Mouse (Mus musculus): ENCODE measurements around the gene Olfr1449. TPM values are rescaled to one million over a fixed set of nuclear protein-coding genes. Genes with fewer than 3 reads are reported as not detected.
"Not testable (repeated sequence)": the region's sequence is repeated elsewhere in the genome, so short reads cannot be mapped to it uniquely, and the experiment has no call there.

Gene Olfr1449
- polyA plus RNA-seq (2021): not detected

DNA sequence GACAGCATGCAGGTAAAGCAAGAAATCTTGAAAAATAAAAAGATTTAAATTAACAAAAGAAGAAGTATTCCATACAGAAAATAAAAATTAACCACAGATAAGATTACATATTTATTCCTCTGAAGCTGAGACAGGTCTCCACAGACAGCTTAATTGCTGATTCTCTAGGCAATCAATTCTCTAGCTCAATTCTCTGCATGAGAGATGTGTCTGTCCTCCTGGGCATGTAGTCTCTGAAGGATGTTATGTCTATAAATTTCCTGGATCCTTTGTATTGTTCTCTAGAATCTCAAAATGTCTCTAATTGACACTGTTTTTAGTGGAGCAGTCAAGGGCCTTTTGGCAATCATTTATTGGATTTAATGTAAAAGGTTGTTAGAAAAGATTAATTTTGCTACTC lies at the start of gene Olfr1449:
TSS of gene Olfr1449 (plus strand) at position 301 of the 400 bp plus-strand sequence.
- ATAC-seq: no peak
- DNase-seq (ENCODE audit: low read depth, low spot score): no peak
- peaks cover 22% of the 10 kb centered on the region for H3K27me3 ChIP-seq
- POLR2A ChIA-PET: no interaction called here
- CTCF ChIA-PET: no interaction called here
- in situ Hi-C loops (cut with MboI; ENCODE audit: low pct_unique_long_range_greater_than_20kb): no loop called here
- TF ChIP-seq CTCF (IDR thresholded peaks at IDR 0.05): no peak

DNA sequence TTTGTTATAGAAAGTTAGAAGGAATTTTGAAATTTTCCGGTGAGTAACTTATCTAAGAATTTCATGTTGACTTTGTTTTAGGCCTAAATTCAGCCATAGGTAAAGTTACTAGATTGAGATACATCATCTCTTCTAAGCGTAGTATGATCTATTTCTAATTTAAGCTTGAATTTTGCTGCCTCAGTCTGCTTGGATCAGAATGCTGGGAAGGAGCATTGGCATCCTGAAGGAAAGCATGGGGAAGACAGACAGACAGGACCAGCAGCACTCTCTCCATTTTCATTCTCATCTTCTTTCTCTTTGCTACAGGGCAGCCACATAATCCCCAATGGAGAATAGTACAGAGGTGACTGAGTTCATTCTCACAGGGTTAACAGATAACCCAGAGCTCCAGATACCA lies 47.1 kb upstream of the Olfr1449 start, which contains the start of gene Olfr1445:
TSS of gene Olfr1445 (plus strand) at position 301 of the 400 bp plus-strand sequence.
- no peak for TF ChIP-seq CTCF (IDR thresholded peaks at IDR 0.05)
- peaks cover 32% of the 10 kb centered on the region for H3K27me3 ChIP-seq
- in situ Hi-C loops (cut with MboI; ENCODE audit: low pct_unique_long_range_greater_than_20kb): no loop called here
- ChIA-PET POLR2A (no interaction called here), CTCF (no interaction called here)
- no peak for DNase-seq (ENCODE audit: low read depth, low spot score)
- no peak for ATAC-seq

DNA sequence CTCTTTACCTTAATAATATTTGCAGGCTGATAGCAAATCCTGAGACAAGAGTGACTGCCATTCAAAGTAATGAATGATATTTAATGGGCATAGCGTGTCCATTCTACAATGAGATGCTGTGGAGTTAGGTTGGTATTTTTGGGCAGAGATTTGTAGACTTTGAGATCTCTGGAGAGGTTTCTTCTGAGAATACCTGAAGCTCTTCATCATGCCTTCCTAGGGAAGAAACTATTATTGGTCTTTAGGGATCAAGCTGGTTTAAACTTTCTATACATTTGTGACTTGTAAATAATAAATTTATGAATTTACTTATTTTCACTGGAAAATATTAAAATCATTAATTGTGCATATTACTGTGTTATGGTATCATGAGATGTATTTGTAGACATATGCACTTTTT lies 37.2 kb upstream of the Olfr1449 start, which contains the start of gene Olfr1446:
TSS of gene Olfr1446 (minus strand) at position 101 of the 400 bp plus-strand sequence.
- peaks cover 30% of the 10 kb centered on the region for H3K27me3 ChIP-seq
- ChIA-PET POLR2A (no interaction called here), CTCF (interaction anchor here (1.0 to 1.4 kb wide), 2 partner anchors 14 to 34 kb away, joined by 3 read pairs; no protein-coding TSS in a partner anchor)
- in situ Hi-C loops (cut with MboI; ENCODE audit: low pct_unique_long_range_greater_than_20kb): no loop called here
- no peak for TF ChIP-seq CTCF (IDR thresholded peaks at IDR 0.05)
- DNase-seq (ENCODE audit: low read depth, low spot score) (no peak), ATAC-seq (no peak)

DNA sequence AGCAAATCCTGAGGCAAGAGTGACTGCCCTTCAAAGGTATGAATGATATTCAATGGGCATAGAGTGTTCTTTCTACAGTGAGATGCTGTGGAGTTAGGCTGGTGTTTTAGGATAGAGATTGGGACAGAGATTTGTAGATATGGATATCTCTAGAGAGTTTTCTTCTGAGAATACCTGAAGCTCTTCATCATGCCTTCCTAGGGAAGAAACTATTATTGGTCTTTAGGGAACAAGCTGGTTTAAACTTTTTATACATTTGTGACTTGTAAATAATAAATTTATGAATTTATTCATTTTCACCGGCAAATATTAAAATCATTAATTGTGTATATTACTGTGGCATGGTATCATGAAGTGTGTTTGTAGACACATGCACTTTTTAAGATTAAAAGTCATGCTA lies 27.0 kb upstream of the Olfr1449 start, which contains the start of gene Olfr1447:
TSS of gene Olfr1447 (minus strand) at position 101 of the 400 bp plus-strand sequence.
- ATAC-seq (no peak), DNase-seq (ENCODE audit: low read depth, low spot score) (no peak)
- no peaks in the 10 kb centered on the region for H3K27me3 ChIP-seq
- POLR2A ChIA-PET: no interaction called here
- CTCF ChIA-PET: no interaction called here
- no peak for TF ChIP-seq CTCF (IDR thresholded peaks at IDR 0.05)
- in situ Hi-C loops (cut with MboI; ENCODE audit: low pct_unique_long_range_greater_than_20kb): no loop called here

DNA sequence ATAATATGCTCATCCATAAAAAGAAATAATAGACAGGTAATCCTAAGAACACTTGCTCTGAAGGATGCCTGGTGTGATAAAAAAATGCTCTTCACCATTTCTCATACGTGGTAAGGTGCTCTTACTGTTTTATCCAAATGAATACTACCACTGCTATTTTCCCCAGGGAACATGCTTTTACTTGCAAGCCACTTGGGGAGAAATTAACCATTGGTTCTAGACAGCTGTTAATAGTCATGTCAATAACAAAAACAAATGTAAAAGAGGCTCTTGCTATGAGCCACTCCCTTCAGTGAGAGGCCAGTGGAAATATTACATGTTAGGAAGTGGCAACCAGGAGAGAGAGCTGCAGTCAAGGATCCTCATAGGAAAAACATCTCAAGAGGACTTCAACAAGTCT lies 6.3 kb upstream of the Olfr1449 start, which contains the start of gene Olfr1448:
TSS of gene Olfr1448 (minus strand) at position 101 of the 400 bp plus-strand sequence.
- no peak for TF ChIP-seq CTCF (IDR thresholded peaks at IDR 0.05)
- in situ Hi-C loops (cut with MboI; ENCODE audit: low pct_unique_long_range_greater_than_20kb): no loop called here
- DNase-seq (ENCODE audit: low read depth, low spot score) (no peak), ATAC-seq (no peak)
- peaks cover 20% of the 10 kb centered on the region for H3K27me3 ChIP-seq
- ChIA-PET CTCF (no interaction called here), POLR2A (no interaction called here)

DNA sequence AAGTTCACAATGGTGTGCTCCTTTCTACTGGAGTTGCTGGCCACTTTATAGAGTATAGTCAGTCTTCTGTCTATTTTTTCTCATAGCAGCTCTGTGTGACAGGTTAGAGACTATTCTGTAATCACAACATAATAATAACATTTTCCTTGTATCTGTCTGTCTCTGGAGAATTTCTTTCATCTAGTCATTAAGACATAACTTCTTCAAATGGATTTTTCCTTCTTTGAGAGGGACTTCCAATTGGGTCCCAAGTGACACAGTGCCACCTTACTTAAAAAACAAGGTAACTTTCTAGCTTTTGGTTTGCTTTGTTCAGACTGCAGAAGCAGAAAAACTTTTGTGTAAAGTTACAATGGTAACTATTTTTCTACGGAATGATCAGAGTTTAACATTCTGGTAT lies 19.3 kb downstream of the Olfr1449 start, which contains the start of gene Olfr1450:
TSS of gene Olfr1450 (plus strand) at position 301 of the 400 bp plus-strand sequence.
- in situ Hi-C loops (cut with MboI; ENCODE audit: low pct_unique_long_range_greater_than_20kb): no loop called here
- DNase-seq (ENCODE audit: low read depth, low spot score) (no peak), ATAC-seq (no peak)
- POLR2A ChIA-PET: no interaction called here
- TF ChIP-seq CTCF (IDR thresholded peaks at IDR 0.05): no peak
- H3K27me3 ChIP-seq: peaks cover 12% of the 10 kb centered on the region
- CTCF ChIA-PET: no interaction called here

DNA sequence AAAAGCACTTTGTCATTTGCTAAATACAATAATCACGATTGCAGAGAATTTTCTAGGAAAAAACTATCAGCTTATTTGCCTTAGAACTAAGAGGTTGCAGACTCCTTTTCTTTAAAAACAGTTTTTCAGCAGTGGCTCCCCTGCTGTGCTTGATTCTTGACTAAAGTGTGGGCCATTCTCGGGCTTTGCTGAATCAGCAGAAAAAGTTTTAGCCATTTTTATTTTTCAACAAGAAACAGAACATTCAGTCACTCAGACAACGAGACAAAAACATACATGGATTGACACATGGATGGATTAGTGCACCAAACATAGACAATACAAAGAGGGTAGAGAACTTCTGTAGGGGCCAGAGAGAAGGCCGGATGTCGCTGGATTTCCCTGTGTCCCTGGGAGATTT lies 39.4 kb downstream of the Olfr1449 start:
- DNase-seq (ENCODE audit: low read depth, low spot score); POLR2A ChIA-PET; CTCF ChIA-PET; in situ Hi-C loops (cut with MboI; ENCODE audit: low pct_unique_long_range_greater_than_20kb); ATAC-seq; H3K27me3 ChIP-seq: not testable (repeated sequence)

Other genes with a start within 250 kb of the Olfr1449 start
- gene Keg1, start 235.1 kb upstream of the Olfr1449 start, polyA plus RNA-seq (2021): 0.81 TPM
- 59.9 TPM for gene Cntf, start 165.2 kb upstream of the Olfr1449 start, polyA plus RNA-seq (2021)
- gene Zfp91, start 134.7 kb upstream of the Olfr1449 start, polyA plus RNA-seq (2021): 94.3 TPM
- gene Lpxn, start 134.6 kb upstream of the Olfr1449 start, polyA plus RNA-seq (2021): 1.0 TPM
- not detected for gene Gm5244, start 84.2 kb upstream of the Olfr1449 start, polyA plus RNA-seq (2021)
- not detected for gene Olfr1444, start 73.6 kb upstream of the Olfr1449 start, polyA plus RNA-seq (2021)
- gene Olfr1445, start 47.0 kb upstream of the Olfr1449 start, polyA plus RNA-seq (2021): not detected
- not detected for gene Olfr1446, start 37.3 kb upstream of the Olfr1449 start, polyA plus RNA-seq (2021)
- gene Olfr1447, start 27.1 kb upstream of the Olfr1449 start, polyA plus RNA-seq (2021): not detected
- not detected for gene Olfr1448, start 6.4 kb upstream of the Olfr1449 start, polyA plus RNA-seq (2021)
- gene Olfr1450, start 19.4 kb downstream of the Olfr1449 start, polyA plus RNA-seq (2021): not detected
- gene Olfr1451, start 64.2 kb downstream of the Olfr1449 start, polyA plus RNA-seq (2021): not detected
- gene Olfr1453, start 97.5 kb downstream of the Olfr1449 start, polyA plus RNA-seq (2021): not detected
- gene Olfr1454, start 129.8 kb downstream of the Olfr1449 start, polyA plus RNA-seq (2021): not detected
- not detected for gene Olfr1457, start 167.1 kb downstream of the Olfr1449 start, polyA plus RNA-seq (2021)
- not detected for gene Olfr1458, start 175.9 kb downstream of the Olfr1449 start, polyA plus RNA-seq (2021)
- 0.03 TPM for gene Olfr1459, start 218.7 kb downstream of the Olfr1449 start, polyA plus RNA-seq (2021)
- not detected for gene Olfr1461, start 232.2 kb downstream of the Olfr1449 start, polyA plus RNA-seq (2021)